Mouse (Mus musculus) intestine, postnatal 0 days (tissue): ENCODE results near the gene Dcun1d3. TPM values are rescaled to one million over a fixed set of nuclear protein-coding genes. Genes with fewer than 3 reads are reported as not detected.
A peak's percentile ranks its signal among the peaks of the same experiment; 100 is the strongest.

ENCODE experiments used
- ATAC-seq: fragments of 200-750 bp; cut with Nextera tagmentation; 2 replicates; pipeline ENCODE4 v1.8.0; 2017; ENCODE audit warnings: mild to moderate bottlenecking, moderate TSS enrichment, moderate library complexity
- H3K27ac ChIP-seq: fragments of 300-500 bp; sonication (generic); 2 replicates; pipeline ENCODE4 v1.5.1; 2014; ENCODE audit warnings: mild to moderate bottlenecking, low read depth, low read length, moderate library complexity
- H3K27me3 ChIP-seq: fragments of 300-500 bp; sonication (generic); replicated peaks from 2 replicates; pipeline ENCODE4 v1.6.1; 2014; ENCODE audit warnings: low read length, mixed read lengths; ENCODE audit not compliant: control insufficient read depth, insufficient read depth
- H3K36me3 ChIP-seq: fragments of 300-500 bp; sonication (generic); 2 replicates; pipeline ENCODE4 v1.6.1; 2014; ENCODE audit warnings: mild to moderate bottlenecking, moderate library complexity; ENCODE audit not compliant: control insufficient read depth, insufficient read depth
- H3K4me1 ChIP-seq: fragments of 300-500 bp; sonication (generic); replicated peaks from 2 replicates; pipeline ENCODE4 v1.6.1; 2014; ENCODE audit warnings: antibody characterized with exemption, low read length, mixed read lengths; ENCODE audit not compliant: control insufficient read depth, insufficient read depth
- H3K4me2 ChIP-seq: fragments of 300-500 bp; sonication (generic); replicated peaks from 2 replicates; pipeline ENCODE4 v1.6.1; 2014; ENCODE audit warnings: low read depth, mild to moderate bottlenecking, moderate library complexity
- H3K4me3 ChIP-seq: fragments of 300-500 bp; sonication (generic); 2 replicates; pipeline ENCODE4 v1.5.1; 2014; ENCODE audit warnings: low read depth, low read length
- H3K9ac ChIP-seq: fragments of 300-500 bp; sonication (generic); 2 replicates; pipeline ENCODE4 v1.6.1; 2014; ENCODE audit warnings: mild to moderate bottlenecking, low read depth, low read length
- H3K9me3 ChIP-seq: fragments of 300-500 bp; sonication (generic); 2 replicates; pipeline ENCODE4 v1.6.1; 2016; ENCODE audit warnings: mixed run types; ENCODE audit not compliant: control insufficient read depth
- CTCF ChIP-seq: sonication (generic); IDR thresholded peaks from 2 replicates; pipeline ENCODE4 v1.5.1; 2016; ENCODE audit warnings: low read depth, mild to moderate bottlenecking, control low read depth, antibody characterized with exemption, moderate library complexity
- WGBS: fragments of 180-500 bp; shearing (Covaris S2); extraction: QIAGEN DNeasy Blood & Tissue Kit; methylation state at CpG from one replicate; pipeline ENCODE4 v1.1.7; 2014; 5-methylcytosine and 5-hydroxymethylcytosine counted together
- polyA plus RNA-seq: library from polyadenylated mRNA; unstranded; fragments of >200 nt; fragmentation: Nextera tagmentation; extraction: Ambion mirVana; gene quantifications from 2 replicates; pipeline ENCODE4 v1.2.1, GENCODE M21; 2015

Dcun1d3 gene
- polyA plus RNA-seq, 1 experiment from 2014 or later: 11.9 TPM

DNA sequence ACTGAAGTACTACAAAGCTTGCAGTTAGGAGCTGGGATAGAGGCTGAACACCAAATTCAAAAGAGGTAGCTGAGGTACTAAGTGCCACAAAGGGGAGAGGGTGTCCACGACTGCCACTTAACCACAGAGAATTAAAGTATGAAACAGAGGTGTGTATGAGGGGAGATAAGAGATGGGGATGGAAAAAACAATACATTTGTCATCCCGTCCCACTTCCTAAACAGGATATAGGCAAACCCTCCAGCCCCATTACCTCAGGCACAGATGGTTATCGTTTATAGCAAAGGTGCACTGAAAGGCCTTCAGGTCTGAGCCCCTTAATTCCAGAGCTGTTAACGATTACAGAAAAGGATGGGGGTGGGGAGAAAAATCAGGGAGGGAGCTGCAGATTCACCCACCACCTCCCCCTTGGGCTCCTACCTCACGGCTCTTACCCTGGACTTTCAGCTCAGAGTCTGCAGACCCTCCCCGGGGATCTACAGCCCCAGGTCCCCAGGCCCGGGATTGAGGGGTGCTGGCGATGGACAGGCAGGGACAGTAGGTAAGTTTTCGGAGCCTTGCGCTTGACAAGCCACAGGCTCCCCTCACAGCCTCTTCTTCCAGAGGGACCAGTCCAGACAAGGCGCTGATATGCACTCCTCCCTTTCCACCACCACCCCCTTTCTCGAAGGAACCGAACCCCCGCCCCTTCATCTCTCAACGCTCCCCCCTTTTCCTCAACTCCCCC lies 1.1 kb downstream of the Dcun1d3 start:
- Histone ChIP-seq H3K27me3 (no peaks in the 10 kb centered on the region), H3K4me1 (0 out of 2 replicates have a peak, but pooled peaks cover 11% of the 10 kb centered on the region), H3K4me2 (peak overlapping the region; percentile 87), H3K9me3 (no peaks in the 10 kb centered on the region), H3K4me3 (peak overlapping the region; percentile 66), H3K27ac (peak overlapping the region; percentile 90), H3K9ac (peak overlapping the region; percentile 69), H3K36me3 (no peaks in the 10 kb centered on the region)
- WGBS: under 1% methylated on average over 15 of the region's 15 CpGs
- TF ChIP-seq CTCF: no peak
- peak; percentile 23 for ATAC-seq

DNA sequence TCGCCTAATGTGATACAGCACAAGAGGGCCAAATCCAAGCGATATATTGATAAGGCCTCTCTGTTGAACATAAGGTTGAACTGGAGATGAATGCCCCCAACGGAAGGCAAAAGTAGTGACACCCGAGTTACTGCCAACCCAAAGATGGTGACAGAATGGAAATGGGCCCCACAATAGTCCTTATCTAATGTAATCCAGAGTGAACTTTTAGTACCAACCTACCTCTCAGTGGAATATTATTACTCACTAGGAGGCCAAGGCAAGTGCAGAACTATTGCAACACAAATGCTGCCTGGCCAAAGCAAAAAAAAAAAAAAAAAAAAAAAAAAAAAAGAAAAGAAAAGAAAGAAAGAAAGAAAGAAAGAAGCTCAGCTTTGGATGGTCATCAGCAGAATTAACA lies 3.4 kb downstream of the Dcun1d3 start:
- no peaks in the 10 kb centered on the region for H3K36me3 ChIP-seq
- no peak overlapping the region for H3K4me3 ChIP-seq
- H3K27me3 ChIP-seq: no peaks in the 10 kb centered on the region
- peak overlapping the region; percentile 87 for H3K4me2 ChIP-seq
- 56% methylated on average over 4 of the region's 4 CpGs for WGBS
- no peak overlapping the region for H3K9ac ChIP-seq
- no peaks in the 10 kb centered on the region for H3K9me3 ChIP-seq
- ATAC-seq: peak; percentile 50
- no peak for TF ChIP-seq CTCF
- H3K27ac ChIP-seq: 0 out of 2 replicates have a peak overlapping the region, but pooled peaks have one; percentile 65
- H3K4me1 ChIP-seq: 0 out of 2 replicates have a peak, but pooled peaks cover 7% of the 10 kb centered on the region

DNA sequence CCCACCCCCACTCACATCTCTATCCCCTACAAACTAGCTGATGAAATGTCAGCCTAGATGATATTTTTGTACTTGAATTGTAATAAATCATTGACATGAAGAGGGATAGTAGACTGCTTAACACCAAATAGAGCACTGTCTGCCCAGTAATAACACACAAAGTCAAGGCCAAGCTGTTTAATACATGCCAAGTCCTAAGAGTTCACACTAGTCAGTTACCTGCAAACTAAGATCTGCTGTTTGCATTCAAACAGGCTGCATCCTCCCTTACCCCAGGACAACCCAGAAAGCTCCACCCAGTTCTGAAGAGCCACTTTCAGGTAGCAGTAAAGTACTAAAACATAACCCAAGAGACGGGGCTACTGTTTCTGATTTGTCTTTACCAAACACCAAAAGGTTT lies 3.9 kb downstream of the Dcun1d3 start:
- TF ChIP-seq CTCF: no peak
- peak overlapping the region; percentile 65 for H3K27ac ChIP-seq
- peak overlapping the region; percentile 28; the same call in 1 of the 2 replicates for H3K4me2 ChIP-seq
- H3K9me3 ChIP-seq: no peaks in the 10 kb centered on the region
- no peaks in the 10 kb centered on the region for H3K36me3 ChIP-seq
- H3K9ac ChIP-seq: no peak overlapping the region
- 50% methylated on average over 1 of the region's 1 CpGs for WGBS
- H3K4me1 ChIP-seq: 0 out of 2 replicates have a peak, but pooled peaks cover 7% of the 10 kb centered on the region
- no peaks in the 10 kb centered on the region for H3K27me3 ChIP-seq
- ATAC-seq: no peak
- H3K4me3 ChIP-seq: no peak overlapping the region

DNA sequence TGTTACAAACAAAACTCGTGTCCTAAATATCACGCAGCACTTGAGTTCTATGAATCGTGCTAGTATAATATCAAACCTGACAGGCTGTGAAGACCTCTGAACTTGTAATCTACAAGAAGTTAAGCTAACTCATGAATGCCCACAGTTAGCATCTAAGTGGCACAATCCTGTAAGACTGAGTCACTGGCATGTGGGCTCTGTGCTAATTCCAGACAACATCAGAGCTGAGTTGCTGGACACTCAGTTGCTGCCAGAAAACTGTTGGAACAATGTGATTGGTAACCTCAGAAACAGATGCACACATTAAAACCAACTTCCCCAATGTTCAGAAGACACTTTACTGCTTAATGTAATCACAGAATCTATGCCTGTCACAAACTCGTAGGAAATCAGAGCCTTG lies 8.2 kb downstream of the Dcun1d3 start:
- Histone ChIP-seq H3K4me1 (0 out of 2 replicates have a peak, but pooled peaks cover 4% of the 10 kb centered on the region), H3K4me3 (no peak overlapping the region), H3K4me2 (no peak overlapping the region), H3K27me3 (no peaks in the 10 kb centered on the region), H3K9me3 (no peaks in the 10 kb centered on the region), H3K27ac (no peak overlapping the region), H3K9ac (no peak overlapping the region), H3K36me3 (peaks cover 6% of the 10 kb centered on the region; the same call in 1 of the 2 replicates)
- no peak for ATAC-seq
- TF ChIP-seq CTCF: no peak
- 86% methylated on average over 4 of the region's 4 CpGs for WGBS

DNA sequence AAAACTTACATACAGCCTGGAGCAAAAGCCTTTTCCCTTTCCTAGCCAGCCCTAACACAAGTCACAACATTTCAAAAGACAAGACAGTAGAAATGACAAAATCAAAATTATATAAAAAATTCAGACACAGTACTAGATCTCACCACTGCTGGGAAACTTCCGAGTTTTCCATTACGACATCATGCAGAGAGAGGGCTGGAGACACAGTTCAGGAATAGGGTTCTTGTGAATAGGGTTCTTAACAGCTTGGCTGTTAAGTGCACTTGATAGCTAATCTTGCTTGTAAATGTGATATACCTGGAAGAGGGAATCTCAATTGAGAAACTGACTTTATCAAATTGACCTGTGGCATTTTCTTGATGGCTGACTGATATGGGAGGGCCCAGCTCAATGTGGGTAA lies 14.9 kb downstream of the Dcun1d3 start:
- Histone ChIP-seq H3K9ac (no peak overlapping the region), H3K27me3 (no peaks in the 10 kb centered on the region), H3K27ac (no peak overlapping the region), H3K36me3 (peaks cover 2% of the 10 kb centered on the region; the same call in 1 of the 2 replicates), H3K4me3 (no peak overlapping the region), H3K4me2 (peak overlapping the region; percentile 9; the same call in 1 of the 2 replicates), H3K9me3 (no peaks in the 10 kb centered on the region), H3K4me1 (peaks cover 13% of the 10 kb centered on the region; the same call in 1 of the 2 replicates)
- no peak for TF ChIP-seq CTCF
- peak; percentile 62 for ATAC-seq
- WGBS: 55% methylated on average over 2 of the region's 2 CpGs

DNA sequence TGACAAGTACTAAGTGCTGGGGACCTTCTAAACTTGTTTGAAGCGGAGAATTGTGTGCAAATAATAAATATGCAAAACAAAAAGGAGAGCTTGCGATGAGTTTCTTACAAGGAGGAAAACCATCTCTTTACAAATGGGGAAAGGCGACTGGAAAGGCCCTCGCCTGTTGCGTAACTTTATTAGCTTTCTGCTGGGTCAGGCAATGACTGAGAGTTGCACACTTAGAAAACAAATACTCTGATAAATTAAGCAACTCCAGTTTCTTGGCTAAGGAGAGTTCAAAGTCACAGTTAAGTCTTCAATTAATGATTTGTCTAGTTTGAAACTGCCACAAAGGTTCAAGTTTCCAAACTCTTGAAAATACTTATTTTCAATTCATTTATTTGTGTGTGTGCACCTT lies 15.8 kb downstream of the Dcun1d3 start:
- H3K9ac ChIP-seq: no peak overlapping the region
- no peak overlapping the region for H3K4me3 ChIP-seq
- H3K27me3 ChIP-seq: no peaks in the 10 kb centered on the region
- peaks cover 2% of the 10 kb centered on the region; the same call in 1 of the 2 replicates for H3K36me3 ChIP-seq
- peak; percentile 69 for ATAC-seq
- H3K9me3 ChIP-seq: no peaks in the 10 kb centered on the region
- WGBS: 31% methylated on average over 5 of the region's 5 CpGs
- H3K4me1 ChIP-seq: peaks cover 13% of the 10 kb centered on the region; the same call in 1 of the 2 replicates
- no peak overlapping the region; the same call in none of the 2 replicates for H3K27ac ChIP-seq
- peak overlapping the region; percentile 9; the same call in 1 of the 2 replicates for H3K4me2 ChIP-seq
- no peak for TF ChIP-seq CTCF
